Mouse (Mus musculus): ENCODE data around the gene Olfr585.

Gene Olfr585

GRCm38 (mm10) chr7:103097420-103097819, at the start of gene Olfr585:
Gene Olfr585 (plus strand): TSS chr7:103097720.
- no peak for DNase-seq (ENCODE audit: extremely low read depth, low read depth)

- no peak for DNase-seq (ENCODE audit: extremely low read depth, low read depth)
These were observed 46.5 kb upstream of the Olfr585 start, which contains the start of gene Olfr583 for GRCm38 (mm10) chr7:103051000-103051399. Gene Olfr583 (plus strand): TSS chr7:103051300.

- no peak for DNase-seq (ENCODE audit: extremely low read depth, low read depth)
These were observed 15.9 kb upstream of the Olfr585 start, which contains the start of gene Olfr584 for GRCm38 (mm10) chr7:103081585-103081984. Gene Olfr584 (plus strand): TSS chr7:103081885.

- no peak for DNase-seq (ENCODE audit: extremely low read depth, low read depth)
These were observed 21.9 kb downstream of the Olfr585 start for GRCm38 (mm10) chr7:103119406-103119805.

GRCm38 (mm10) chr7:103125538-103125937, 28.0 kb downstream of the Olfr585 start, which contains the start of gene Olfr586:
Gene Olfr586 (minus strand): TSS chr7:103125638.
- no peak for DNase-seq (ENCODE audit: extremely low read depth, low read depth)

GRCm38 (mm10) chr7:103140579-103140978, 43.1 kb downstream of the Olfr585 start, which contains the start of gene Olfr588-ps1:
Gene Olfr588-ps1 (plus strand): TSS chr7:103140879.
- DNase-seq (ENCODE audit: extremely low read depth, low read depth): no peak

Data from MEL-GATA-1-ER (cell line).